Mouse (Mus musculus): ENCODE measurements around the gene Gm20816. TPM values are rescaled to one million over a fixed set of nuclear protein-coding genes. Genes with fewer than 3 reads are reported as not detected.
"Not testable (repeated sequence)": the region's sequence is repeated elsewhere in the genome, so short reads cannot be mapped to it uniquely, and the experiment has no call there.

Gene Gm20816
- total RNA-seq (2021): not detected
- long read RNA-seq, experiment 1: 0 reads
- long read RNA-seq, experiment 2: 0 reads

DNA sequence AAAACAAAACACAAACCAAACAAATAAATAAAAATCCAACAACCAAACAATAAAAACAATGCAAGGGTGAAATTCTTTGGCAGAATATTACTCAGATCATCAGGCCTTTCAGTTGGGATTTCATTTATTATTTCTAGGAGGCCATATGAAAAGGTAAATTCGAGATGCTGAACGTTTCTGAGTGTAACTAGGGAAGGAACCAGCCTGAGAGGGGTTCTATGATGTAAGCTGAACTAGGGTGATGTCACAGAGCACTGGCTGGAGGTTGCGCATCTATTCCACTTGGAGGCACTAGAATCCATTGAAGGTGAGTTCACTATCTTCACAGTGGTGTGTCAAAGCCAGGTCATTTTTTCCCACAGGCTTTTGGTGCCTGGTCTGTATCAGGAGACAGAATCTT is at the start of gene Gm20816:
Gene Gm20816 (plus strand): TSS at position 301 of the 400 bp plus-strand sequence.
- DNase-seq (ENCODE audit: extremely low spot score in 1 of 2, low spot score in 2 of 2); H3K27ac ChIP-seq; H3K4me3 ChIP-seq; intact Hi-C loops (cut with DNase I): not testable (repeated sequence)

Other genes starting within 250 kb of the Gm20816 start
- not detected for gene Gm20937, start 243.1 kb upstream of the Gm20816 start, total RNA-seq (2021)